Mouse (Mus musculus): ENCODE results near the gene Tbc1d17.
A peak's percentile ranks its signal among the peaks of the same experiment; 100 is the strongest.

Gene Tbc1d17

GRCm38 (mm10) chr7:44868919-44869696 is 20.2 kb upstream of the Tbc1d17 start:
- DNase-seq (ENCODE audit: low read depth, low spot score) = peak; percentile 43

- peak; percentile 24 for DNase-seq (ENCODE audit: low read depth, low spot score)
These were observed 19.6 kb upstream of the Tbc1d17 start for GRCm38 (mm10) chr7:44868465-44868864.

GRCm38 (mm10) chr7:44867802-44868201 is 18.9 kb upstream of the Tbc1d17 start:
- DNase-seq (ENCODE audit: low read depth, low spot score) = no peak

GRCm38 (mm10) chr7:44867010-44867702 is 18.3 kb upstream of the Tbc1d17 start:
- DNase-seq (ENCODE audit: low read depth, low spot score) = no peak

GRCm38 (mm10) chr7:44866276-44867009 is 17.6 kb upstream of the Tbc1d17 start:
- peak; percentile 88 for DNase-seq (ENCODE audit: low read depth, low spot score)

- no peak for DNase-seq (ENCODE audit: low read depth, low spot score)
These were observed 16.0 kb upstream of the Tbc1d17 start for GRCm38 (mm10) chr7:44864595-44865542.

- DNase-seq (ENCODE audit: low read depth, low spot score) = no peak
These were observed 15.2 kb upstream of the Tbc1d17 start for GRCm38 (mm10) chr7:44863982-44864494.

- no peak for DNase-seq (ENCODE audit: low read depth, low spot score)
These were observed 14.3 kb upstream of the Tbc1d17 start for GRCm38 (mm10) chr7:44863210-44863609.

- DNase-seq (ENCODE audit: low read depth, low spot score) = no peak
These were observed 13.6 kb upstream of the Tbc1d17 start for GRCm38 (mm10) chr7:44862434-44862833.

- no peak for DNase-seq (ENCODE audit: low read depth, low spot score)
These were observed 12.5 kb upstream of the Tbc1d17 start for GRCm38 (mm10) chr7:44861429-44861816.

GRCm38 (mm10) chr7:44860576-44861428 is 11.9 kb upstream of the Tbc1d17 start:
- peak; percentile 71 for DNase-seq (ENCODE audit: low read depth, low spot score)

- DNase-seq (ENCODE audit: low read depth, low spot score) = no peak
These were observed 11.0 kb upstream of the Tbc1d17 start for GRCm38 (mm10) chr7:44859896-44860295.

- peak; percentile 76 for DNase-seq (ENCODE audit: low read depth, low spot score)
These were observed 9.0 kb upstream of the Tbc1d17 start for GRCm38 (mm10) chr7:44857905-44858304.

- peak; percentile 95 for DNase-seq (ENCODE audit: low read depth, low spot score)
These were observed 8.2 kb upstream of the Tbc1d17 start, which contains the start of gene Pnkp for GRCm38 (mm10) chr7:44857042-44857552. Gene Pnkp, plus strand, starts transcription at chr7:44857139.

- peak; percentile 23 for DNase-seq (ENCODE audit: low read depth, low spot score)
These were observed 7.5 kb upstream of the Tbc1d17 start for GRCm38 (mm10) chr7:44856265-44856916.

GRCm38 (mm10) chr7:44855036-44855435 is 6.2 kb upstream of the Tbc1d17 start:
- DNase-seq (ENCODE audit: low read depth, low spot score) = no peak

GRCm38 (mm10) chr7:44854356-44855031 is 5.6 kb upstream of the Tbc1d17 start:
- DNase-seq (ENCODE audit: low read depth, low spot score) = peak; percentile 45

- no peak for DNase-seq (ENCODE audit: low read depth, low spot score)
These were observed 4.9 kb upstream of the Tbc1d17 start for GRCm38 (mm10) chr7:44853596-44854355.
